9 mouse cellular contexts compared by ENCODE assay signal in genomic region chr16:30693206-30693605, GRCm38 (mm10).
"Had no signal": no experiment of that assay in that cellular context is flagged by ENCODE, and none has a peak within 500 bp of the region (broad histone marks: within the 10 kb centered on the region; RNA-seq: fewer than 3 reads in every experiment).

No protein-coding gene starts in this region.

- H3K36me3 ChIP-seq: kidney, embryonic 15.5 days; midbrain, embryonic 10.5 days; neural tube, embryonic 12.5 days had no signal

- H3K27ac ChIP-seq: left cerebral cortex, adult 2 months; liver, embryonic 14.5 days; midbrain, embryonic 10.5 days; neural tube, embryonic 12.5 days; stomach, postnatal 0 days had no signal

- H3K9ac ChIP-seq: kidney, embryonic 15.5 days; liver, embryonic 14.5 days; neural tube, embryonic 12.5 days had no signal

- H3K4me3 ChIP-seq: kidney, embryonic 15.5 days; left cerebral cortex, adult 2 months; midbrain, embryonic 10.5 days; neural tube, embryonic 12.5 days had no signal

- H3K4me1 ChIP-seq: neural tube, embryonic 12.5 days had no signal

- DNase-seq: lung, adult 18-20 months; lung, postnatal 36 days; midbrain, embryonic 14.5 days had no signal

- H3K9me3 ChIP-seq: kidney, embryonic 15.5 days; midbrain, embryonic 10.5 days; neural tube, embryonic 12.5 days had no signal

- H3K27me3 ChIP-seq: kidney, embryonic 15.5 days; neural tube, embryonic 12.5 days had no signal

- H3K4me2 ChIP-seq: kidney, embryonic 15.5 days; neural tube, embryonic 12.5 days had no signal
